Mouse (Mus musculus) limb, embryonic 14.5 days (tissue): ENCODE data around the gene Odf3l1. TPM values are rescaled to one million over a fixed set of nuclear protein-coding genes. Genes with fewer than 3 reads are reported as not detected.

Source experiments
- ATAC-seq: fragments of 200-750 bp; cut with Nextera tagmentation; 2 replicates; pipeline ENCODE4 v1.8.0; 2017; ENCODE audit warnings: low read depth, moderate number of reproducible peaks, moderate TSS enrichment; ENCODE audit not compliant: low FRiP score
- DNase-seq: peaks from one replicate; pipeline ENCODE4 v3.0.0-alpha.2; 2015; ENCODE audit warnings: low spot score
- H3K27ac ChIP-seq: fragments of 300-500 bp; sonication (generic); replicated peaks from 2 replicates; pipeline ENCODE4 v1.5.1; 2014; ENCODE audit warnings: low read depth, mild to moderate bottlenecking, low read length, moderate library complexity, mixed read lengths
- H3K27me3 ChIP-seq: fragments of 300-500 bp; sonication (generic); 2 replicates; pipeline ENCODE4 v1.6.1; 2014; ENCODE audit warnings: low read length, mixed read lengths; ENCODE audit not compliant: control insufficient read depth, insufficient read depth
- H3K36me3 ChIP-seq: fragments of 300-500 bp; sonication (generic); 2 replicates; pipeline ENCODE4 v1.6.1; 2014; ENCODE audit warnings: mild to moderate bottlenecking, low read length, moderate library complexity, mixed read lengths; ENCODE audit not compliant: control insufficient read depth, insufficient read depth
- H3K4me1 ChIP-seq: fragments of 300-500 bp; sonication (generic); 2 replicates; pipeline ENCODE4 v1.6.1; 2014; ENCODE audit warnings: antibody characterized with exemption, low read length, mixed read lengths; ENCODE audit not compliant: control insufficient read depth, insufficient read depth
- H3K4me2 ChIP-seq: fragments of 300-500 bp; sonication (generic); replicated peaks from 2 replicates; pipeline ENCODE4 v1.6.1; 2014; ENCODE audit warnings: low read depth, mild to moderate bottlenecking, low read length, moderate library complexity; ENCODE audit not compliant: severe bottlenecking
- H3K4me3 ChIP-seq: fragments of 300-500 bp; sonication (generic); replicated peaks from 2 replicates; pipeline ENCODE4 v1.5.1; 2014; ENCODE audit warnings: low read length
- H3K9ac ChIP-seq: fragments of 300-500 bp; sonication (generic); 2 replicates; pipeline ENCODE4 v1.6.1; 2014; ENCODE audit warnings: mild to moderate bottlenecking, low read depth, low read length, moderate library complexity; ENCODE audit not compliant: severe bottlenecking
- H3K9me3 ChIP-seq: fragments of 300-500 bp; sonication (generic); 2 replicates; pipeline ENCODE4 v1.6.1; 2016; ENCODE audit warnings: low read length; ENCODE audit not compliant: control insufficient read depth
- POLR2A ChIP-seq: fragments of 200-500 bp; IDR thresholded peaks from 2 replicates; pipeline ENCODE4 v1.8.0; 2012; ENCODE audit warnings: inconsistent platforms, mild to moderate bottlenecking, moderate library complexity, borderline replicate concordance; ENCODE audit not compliant: insufficient read depth, insufficient read length; ENCODE audit errors: extremely low read depth
- WGBS: fragments of 180-500 bp; shearing (Covaris S2); extraction: QIAGEN DNeasy Blood & Tissue Kit; methylation state at CpG from one replicate; pipeline ENCODE4 v1.1.7; 2014; 5-methylcytosine and 5-hydroxymethylcytosine counted together
- polyA plus RNA-seq, 2 experiments: library from polyadenylated mRNA; depleted of rRNA in 1 of 2; stranded (reverse) in 1 of 2; unstranded in 1 of 2; fragments of >200 nt; fragmentation: Nextera tagmentation in 1 of 2; extraction: Ambion mirVana in 1 of 2; gene quantifications; 2 replicates each; pipeline versions ENCODE4 v1.2.1 to v1.2.3; 2012 to 2014

Odf3l1 gene
- polyA plus RNA-seq, 2 experiments: 1.7 to 2.6 TPM

GRCm38 (mm10) chr9:56873097-56873496 is 8.6 kb upstream of the Odf3l1 start:
- Histone ChIP-seq H3K36me3 (peaks cover 22% of the 10 kb centered on the region), H3K4me2 (no peak overlapping the region), H3K27me3 (no peaks in the 10 kb centered on the region), H3K27ac (no peak overlapping the region), H3K4me1 (peaks cover 62% of the 10 kb centered on the region), H3K9ac (no peak overlapping the region), H3K9me3 (no peaks in the 10 kb centered on the region), H3K4me3 (no peak overlapping the region)
- TF ChIP-seq POLR2A: no peak
- 70% methylated on average over 1 of the region's 1 CpGs for WGBS
- DNase-seq (no peak), ATAC-seq (no peak)

DNA sequence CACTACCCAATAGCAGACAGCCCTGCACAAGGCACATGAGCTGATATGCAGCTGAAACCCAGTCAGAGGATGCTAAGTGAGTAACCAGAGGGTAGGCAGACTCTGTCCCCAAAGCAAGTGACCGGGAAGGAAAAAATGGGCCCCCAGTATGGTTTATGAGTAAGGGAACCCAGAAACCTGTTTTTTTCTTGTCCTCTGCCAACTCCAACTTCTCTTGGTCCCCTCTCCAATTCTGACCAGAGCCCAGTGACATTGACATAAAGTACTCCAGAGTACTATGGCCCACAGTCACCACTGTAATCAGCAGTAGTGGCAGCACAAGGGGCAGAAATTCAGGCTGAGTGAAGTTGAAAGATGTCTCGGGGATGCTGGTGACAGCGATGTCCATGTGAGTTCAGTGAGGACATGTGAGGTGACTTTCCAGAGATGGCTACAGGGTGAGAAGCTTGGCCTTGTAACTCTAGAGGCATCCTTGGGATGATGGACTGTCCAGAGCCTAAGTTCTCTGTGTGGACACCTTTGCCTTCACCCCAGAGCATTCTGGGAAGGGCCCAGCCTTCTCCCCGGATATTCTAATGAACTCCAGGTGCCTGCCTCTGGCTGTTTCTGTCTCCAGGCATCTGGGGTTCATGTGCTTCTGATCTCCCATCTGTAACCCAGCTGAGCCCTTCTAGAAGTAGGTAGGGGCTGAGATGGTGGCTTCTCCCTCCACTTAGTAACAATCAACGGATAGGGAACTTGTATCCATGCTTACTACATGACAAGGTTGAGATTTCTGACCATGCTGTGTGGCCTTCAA is 7.8 kb upstream of the Odf3l1 start:
- Histone ChIP-seq H3K36me3 (peaks cover 22% of the 10 kb centered on the region), H3K9ac (no peak overlapping the region), H3K9me3 (no peaks in the 10 kb centered on the region), H3K4me2 (no peak overlapping the region), H3K4me3 (no peak overlapping the region), H3K4me1 (peaks cover 70% of the 10 kb centered on the region), H3K27ac (0 out of 2 replicates have a peak overlapping the region, but pooled peaks have one; percentile 26), H3K27me3 (no peaks in the 10 kb centered on the region)
- ATAC-seq (no peak), DNase-seq (no peak)
- TF ChIP-seq POLR2A: no peak
- 59% methylated on average over 5 of the region's 5 CpGs for WGBS

DNA sequence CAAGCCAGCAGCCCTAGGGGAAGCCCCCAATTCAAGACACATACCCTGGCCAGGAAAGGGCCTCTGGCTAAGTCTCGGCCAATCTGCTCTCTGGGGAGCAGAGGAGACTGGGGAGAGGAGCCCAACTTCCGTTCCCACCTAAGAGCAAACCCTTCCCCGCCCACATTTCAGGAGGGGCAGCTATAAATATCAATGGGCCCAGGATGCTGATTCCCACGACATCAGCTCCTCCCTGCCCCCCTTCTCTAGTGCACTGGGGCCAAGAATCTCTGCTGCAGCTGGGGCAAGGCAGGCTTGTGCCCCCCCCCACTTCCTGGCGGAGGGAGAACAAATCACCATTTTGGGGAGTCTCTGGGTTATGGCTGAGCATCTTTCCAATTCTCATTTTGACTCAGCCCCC is 6.7 kb upstream of the Odf3l1 start:
- Histone ChIP-seq H3K4me2 (no peak overlapping the region), H3K27ac (0 out of 2 replicates have a peak overlapping the region, but pooled peaks have one; percentile 33), H3K9me3 (no peaks in the 10 kb centered on the region), H3K4me1 (peaks cover 73% of the 10 kb centered on the region), H3K9ac (no peak overlapping the region; the same call in 1 of the 2 replicates), H3K36me3 (peaks cover 16% of the 10 kb centered on the region), H3K27me3 (no peaks in the 10 kb centered on the region), H3K4me3 (no peak overlapping the region)
- ATAC-seq (no peak), DNase-seq (no peak)
- no peak for TF ChIP-seq POLR2A
- 35% methylated on average over 5 of the region's 5 CpGs for WGBS

DNA sequence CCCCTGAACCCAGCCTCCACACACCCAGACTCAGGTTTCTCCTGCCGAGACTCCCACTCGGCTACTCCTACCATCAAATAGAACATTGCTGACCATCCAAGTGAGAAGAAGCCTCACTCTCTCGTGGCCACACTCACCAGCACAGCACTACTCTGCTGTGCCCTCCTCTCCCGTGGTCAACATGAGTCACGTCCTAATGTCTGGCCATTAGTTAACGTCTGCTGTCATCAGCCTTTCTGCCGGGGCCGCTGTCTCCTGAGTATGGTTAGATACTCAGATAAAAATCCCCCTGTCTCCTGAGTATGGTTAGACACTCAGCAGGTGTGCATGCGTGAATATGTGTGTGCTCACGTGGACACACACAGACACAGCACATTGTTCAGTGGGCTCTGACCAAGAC is 6.3 kb upstream of the Odf3l1 start:
- Histone ChIP-seq H3K9ac (no peak overlapping the region; the same call in 1 of the 2 replicates), H3K36me3 (peaks cover 15% of the 10 kb centered on the region), H3K4me3 (no peak overlapping the region), H3K9me3 (no peaks in the 10 kb centered on the region), H3K27ac (0 out of 2 replicates have a peak overlapping the region, but pooled peaks have one; percentile 33), H3K4me1 (peaks cover 76% of the 10 kb centered on the region), H3K27me3 (no peaks in the 10 kb centered on the region), H3K4me2 (no peak overlapping the region)
- no peak for TF ChIP-seq POLR2A
- DNase-seq: no peak
- 66% methylated on average over 10 of the region's 10 CpGs for WGBS
- no peak for ATAC-seq

- Histone ChIP-seq H3K4me2 (no peak overlapping the region), H3K9ac (no peak overlapping the region), H3K9me3 (no peaks in the 10 kb centered on the region), H3K27ac (no peak overlapping the region), H3K36me3 (peaks cover 8% of the 10 kb centered on the region), H3K4me3 (no peak overlapping the region), H3K4me1 (peaks cover 83% of the 10 kb centered on the region), H3K27me3 (no peaks in the 10 kb centered on the region)
- ATAC-seq (no peak), DNase-seq (no peak)
- no peak for TF ChIP-seq POLR2A
- WGBS: 67% methylated on average over 13 of the region's 13 CpGs
Measured at GRCm38 (mm10) chr9:56869552-56869951, 5.1 kb upstream of the Odf3l1 start.
